Mouse (Mus musculus) lung, adult 2 months (tissue): ENCODE results near the gene Fut2. TPM values are rescaled to one million over a fixed set of nuclear protein-coding genes. Genes with fewer than 3 reads are reported as not detected.

ENCODE experiments used
- DNase-seq: peaks from one replicate; pipeline ENCODE4 v3.0.0; 2022
- H3K4me1 ChIP-seq: fragments of 200-500 bp; 2 replicates; pipeline ENCODE4 v1.6.1; 2011; ENCODE audit warnings: low read length; ENCODE audit not compliant: control insufficient read depth, insufficient read depth
- H3K4me3 ChIP-seq: fragments of 200-500 bp; replicated peaks from 2 replicates; pipeline ENCODE3; 2011; ENCODE audit warnings: low read depth, mild to moderate bottlenecking, control low read depth, low read length; ENCODE audit errors: extremely low read depth
- CTCF ChIP-seq: fragments of 200-500 bp; IDR thresholded peaks from 2 replicates; pipeline ENCODE4 v1.5.1; 2011; ENCODE audit warnings: mild to moderate bottlenecking, low read length, control low read depth; ENCODE audit not compliant: insufficient read depth
- POLR2A ChIP-seq: fragments of 200-500 bp; IDR thresholded peaks from 2 replicates; pipeline ENCODE4 v1.6.1; 2011; ENCODE audit warnings: low read depth, mild to moderate bottlenecking, control low read depth, low read length, borderline replicate concordance; ENCODE audit errors: extremely low read depth
- WGBS: fragments of 180-500 bp; shearing (Covaris S2); methylation state at CpG from one replicate; pipeline ENCODE4 v1.1.7; 2018; 5-methylcytosine and 5-hydroxymethylcytosine counted together
- polyA plus RNA-seq: library from polyadenylated mRNA; depleted of rRNA; stranded (reverse); fragments of >200 nt; gene quantifications from 2 replicates; pipeline ENCODE4 v1.2.3, GENCODE M21; 2012

Gene Fut2
- polyA plus RNA-seq, 1 experiment, result 4.1 TPM

DNA sequence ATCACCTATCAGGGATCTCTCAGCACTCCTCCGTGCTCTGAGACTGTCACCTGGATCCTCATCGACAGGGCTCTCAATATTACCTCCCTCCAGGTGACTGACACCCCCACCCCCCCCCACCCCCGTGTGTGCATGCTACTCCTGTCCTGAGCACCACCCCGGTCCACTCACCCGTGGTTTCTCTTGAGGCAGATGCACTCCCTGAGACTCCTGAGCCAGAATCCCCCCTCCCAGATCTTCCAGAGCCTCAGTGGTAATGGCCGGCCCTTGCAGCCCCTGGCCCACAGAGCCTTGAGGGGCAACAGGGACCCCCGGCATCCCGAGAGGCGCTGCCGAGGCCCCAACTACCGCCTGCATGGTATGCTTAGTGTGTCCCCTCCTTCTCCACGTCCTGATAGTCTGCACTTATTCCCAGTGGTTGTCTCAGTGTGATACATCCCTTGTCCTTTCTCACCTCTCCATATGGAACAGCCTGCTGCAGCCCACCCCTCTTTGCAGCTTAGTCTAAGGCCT is 37.4 kb upstream of the Fut2 start:
- Histone ChIP-seq H3K4me1 (peaks cover 11% of the 10 kb centered on the region), H3K4me3 (peak overlapping the region; percentile 74)
- 43% methylated on average over 12 of the region's 12 CpGs for WGBS
- DNase-seq, result no peak
- TF ChIP-seq CTCF, result no peak

DNA sequence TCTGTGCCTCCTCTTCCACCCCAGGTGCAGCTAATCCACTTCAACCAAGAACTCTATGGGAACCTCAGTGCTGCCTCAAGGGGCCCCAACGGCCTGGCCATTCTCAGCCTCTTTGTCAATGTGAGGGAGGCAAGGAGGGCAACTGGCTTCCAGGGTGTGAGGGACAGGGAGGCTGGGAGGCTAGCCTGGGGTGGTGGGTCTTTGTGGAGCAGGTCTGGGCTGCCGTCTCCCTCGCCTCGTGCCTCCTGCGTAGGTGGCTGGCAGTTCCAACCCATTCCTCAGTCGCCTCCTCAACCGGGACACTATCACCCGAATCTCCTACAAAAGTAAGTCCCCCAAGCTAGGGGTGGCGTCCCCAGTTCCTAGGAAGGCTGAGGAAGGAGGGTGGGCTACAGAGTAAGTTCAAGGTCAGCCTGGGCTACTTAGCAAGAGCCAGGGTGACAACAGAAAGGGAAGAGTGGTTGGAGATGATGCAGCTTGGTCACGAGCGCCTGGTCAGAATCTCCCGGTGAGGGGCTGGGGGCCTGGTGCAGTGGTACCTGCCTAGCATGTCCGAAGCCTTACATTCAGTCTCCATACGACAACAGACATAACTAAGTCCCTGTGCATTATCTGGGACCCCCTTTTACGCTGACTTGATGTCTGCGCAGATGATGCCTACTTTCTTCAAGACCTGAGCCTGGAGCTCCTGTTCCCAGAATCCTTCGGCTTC is 36.8 kb upstream of the Fut2 start:
- Histone ChIP-seq H3K4me3 (no peak overlapping the region), H3K4me1 (peaks cover 5% of the 10 kb centered on the region)
- DNase-seq, result no peak
- 85% methylated on average over 17 of the region's 17 CpGs for WGBS
- TF ChIP-seq POLR2A, result no peak
- no peak for TF ChIP-seq CTCF

DNA sequence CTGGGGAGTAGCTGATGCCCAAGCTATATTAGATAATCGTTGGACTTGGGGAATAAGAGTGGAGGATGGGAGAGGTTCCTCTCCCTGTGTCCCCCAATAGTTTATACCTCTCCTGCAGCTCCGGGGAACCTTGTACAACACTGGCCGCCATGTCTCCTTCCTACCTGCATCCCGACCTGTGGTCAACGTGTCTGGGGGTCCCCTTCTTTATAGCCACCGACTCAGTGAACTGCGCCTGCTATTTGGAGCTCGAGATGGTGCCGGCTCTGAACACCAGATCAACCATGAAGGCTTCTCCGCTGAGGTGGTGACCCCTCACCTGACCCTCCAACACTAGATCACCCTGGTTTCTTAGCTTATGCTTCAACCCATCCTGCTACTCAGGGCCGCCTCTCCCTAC is 36.1 kb upstream of the Fut2 start:
- WGBS, result 89% methylated on average over 11 of the region's 11 CpGs
- no peak for TF ChIP-seq POLR2A
- no peak for TF ChIP-seq CTCF
- no peak for DNase-seq
- peaks cover 3% of the 10 kb centered on the region; the same call in 1 of the 2 replicates for H3K4me1 ChIP-seq
- H3K4me3 ChIP-seq, result no peak overlapping the region

DNA sequence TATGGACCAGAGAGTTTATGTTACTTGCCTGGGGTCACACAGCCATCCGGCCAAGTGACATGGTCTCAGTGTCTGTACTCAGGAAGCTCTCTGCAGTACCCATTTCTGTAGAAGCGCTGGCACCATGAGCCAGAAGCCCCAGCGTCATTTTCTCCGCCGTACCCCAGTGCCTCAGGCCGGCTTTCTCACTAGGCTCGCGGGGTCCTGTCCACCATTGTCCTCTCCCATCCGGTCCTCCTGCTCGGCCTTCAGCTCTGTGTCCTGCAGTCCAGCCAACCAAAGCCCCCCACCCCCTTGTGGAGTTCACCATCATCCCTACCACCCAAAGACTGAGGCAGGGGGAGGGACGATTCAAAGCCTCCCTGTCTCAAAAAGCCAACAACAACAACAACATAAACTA is 35.4 kb upstream of the Fut2 start:
- DNase-seq, result no peak
- Histone ChIP-seq H3K4me3 (no peak overlapping the region), H3K4me1 (no peaks in the 10 kb centered on the region; the same call in 1 of the 2 replicates)
- TF ChIP-seq CTCF, result no peak
- no peak for TF ChIP-seq POLR2A
- WGBS, result 87% methylated on average over 11 of the region's 11 CpGs

DNA sequence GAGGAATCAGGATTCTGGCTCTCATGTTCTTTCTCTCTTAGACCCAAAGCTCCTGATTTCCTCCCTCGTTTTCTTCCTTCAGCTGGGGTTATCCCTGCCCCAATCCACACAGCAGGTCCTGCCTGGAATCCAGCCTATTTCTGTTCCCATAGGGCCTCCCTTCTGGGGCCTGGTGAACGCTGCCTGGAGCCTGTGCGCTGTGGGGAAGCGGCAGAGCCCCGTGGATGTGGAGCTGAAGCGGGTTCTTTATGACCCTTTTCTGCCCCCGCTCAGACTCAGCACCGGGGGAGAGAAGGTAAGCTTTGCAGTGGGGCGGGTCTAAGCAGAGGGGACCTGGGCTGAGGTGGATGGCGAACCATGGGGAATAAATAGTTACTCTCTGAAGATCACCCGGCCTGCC is 34.9 kb upstream of the Fut2 start:
- TF ChIP-seq CTCF (no peak), POLR2A (no peak)
- 34% methylated on average over 11 of the region's 11 CpGs for WGBS
- Histone ChIP-seq H3K4me1 (no peaks in the 10 kb centered on the region; the same call in 1 of the 2 replicates), H3K4me3 (no peak overlapping the region)
- no peak for DNase-seq

DNA sequence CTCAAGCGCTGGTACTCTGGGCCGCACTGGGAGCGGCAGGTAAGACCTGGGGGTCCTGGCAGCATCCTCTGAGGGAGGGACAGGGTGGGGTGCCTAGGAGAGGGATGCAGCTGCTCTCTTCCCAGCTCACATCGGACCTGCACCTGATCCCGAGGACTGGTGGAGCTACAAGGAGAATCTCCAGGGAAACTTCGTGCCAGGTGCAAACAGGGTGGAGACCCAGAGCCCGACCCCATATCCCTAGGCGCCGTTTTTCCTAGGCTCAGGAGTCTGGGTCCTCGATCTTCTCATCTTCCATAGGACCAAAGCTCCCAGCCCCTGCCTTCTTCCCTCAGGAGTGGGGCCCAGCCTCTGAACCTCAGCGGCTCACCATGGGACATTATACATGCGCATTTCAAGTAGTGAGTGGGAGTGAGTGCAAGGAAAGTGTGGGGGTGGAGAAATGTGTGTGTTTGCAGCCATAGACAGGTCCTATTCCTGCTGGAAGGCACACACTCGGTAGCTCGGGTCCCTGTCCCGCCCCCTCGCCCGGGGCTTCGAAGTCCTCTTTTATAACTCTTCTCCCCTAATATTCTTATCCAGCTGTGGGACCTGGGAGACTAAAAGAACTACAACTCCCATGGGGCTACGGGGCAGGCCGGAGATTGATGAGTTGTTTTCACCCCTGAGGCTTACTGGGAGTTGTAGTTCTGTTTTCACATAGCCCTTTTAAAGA is 34.3 kb upstream of the Fut2 start:
- peak; percentile 65 for DNase-seq
- TF ChIP-seq POLR2A (no peak), CTCF (no peak)
- H3K4me3 ChIP-seq, result no peak overlapping the region

DNA sequence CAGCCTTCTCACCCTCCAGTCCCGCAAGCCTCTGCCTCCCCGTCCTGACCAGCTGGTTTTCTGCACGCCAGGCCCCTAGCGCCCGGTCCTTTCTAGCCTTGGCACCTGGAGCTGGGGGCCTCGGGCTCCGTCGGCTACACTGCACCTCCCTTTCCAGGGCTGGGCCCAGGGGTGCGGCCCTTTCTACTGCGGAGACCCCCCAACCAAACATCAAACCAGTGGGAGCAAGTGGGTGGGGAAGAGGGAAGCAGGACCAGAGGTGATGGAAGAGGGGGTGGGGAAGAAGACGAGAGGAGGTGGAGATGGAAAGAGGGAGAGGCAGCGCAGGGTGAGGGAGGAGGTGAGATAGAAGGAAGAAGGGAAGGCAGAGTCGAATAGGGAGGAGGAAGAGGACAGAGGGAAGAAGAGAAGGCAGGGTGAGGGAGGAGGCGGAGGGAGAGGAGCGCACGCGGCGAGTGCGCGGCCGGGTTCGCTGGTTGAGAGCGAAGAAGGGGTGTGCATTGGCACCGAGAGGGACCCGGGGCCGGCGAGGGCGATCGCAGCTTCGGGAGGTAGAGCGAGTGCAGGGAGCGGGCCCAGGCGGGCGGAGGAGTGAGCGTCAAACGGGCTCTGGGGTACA is 33.4 kb upstream of the Fut2 start, which contains the start of gene Car11:
Gene Car11 (plus strand): TSS at position 321 of the 619 bp plus-strand sequence.
- no peak for TF ChIP-seq CTCF
- no peak for TF ChIP-seq POLR2A
- no peak for DNase-seq
- Histone ChIP-seq H3K4me3 (peak within 1 kb of the TSS; percentile 7), H3K4me1 (no peaks in the 10 kb centered on the region; the same call in 1 of the 2 replicates)
- WGBS, result 6% methylated on average over 36 of the region's 36 CpGs

More for the DNA sequence above, 34.3 kb upstream of the Fut2 start:
- WGBS, result 2% methylated on average over 20 of the region's 20 CpGs
- no peaks in the 10 kb centered on the region; the same call in 1 of the 2 replicates for H3K4me1 ChIP-seq

DNA sequence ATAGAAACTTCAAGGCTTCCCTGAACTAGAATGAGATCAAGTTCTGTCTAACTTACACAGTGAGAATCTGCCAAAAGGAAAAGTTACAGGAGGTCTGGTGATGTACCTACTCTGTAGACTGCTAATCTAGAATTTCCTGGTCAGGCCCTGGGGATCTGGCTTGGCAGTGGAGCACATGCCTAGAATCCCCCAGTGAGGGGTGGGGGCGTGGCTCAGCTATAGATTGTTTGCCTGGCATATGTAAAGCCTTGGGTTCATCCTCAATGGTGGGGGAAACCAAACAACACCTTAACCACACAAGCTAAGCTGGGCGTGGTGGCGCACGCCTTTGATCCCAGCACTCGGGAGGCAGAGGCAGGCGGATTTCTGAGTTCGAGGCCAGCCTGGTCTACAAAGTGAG is 31.7 kb upstream of the Fut2 start:
- no peak for DNase-seq
- no peaks in the 10 kb centered on the region; the same call in 1 of the 2 replicates for H3K4me1 ChIP-seq
- H3K4me3 ChIP-seq, result no peak overlapping the region
- TF ChIP-seq CTCF, result no peak
- TF ChIP-seq POLR2A, result no peak
- WGBS, result 87% methylated on average over 7 of the region's 7 CpGs

DNA sequence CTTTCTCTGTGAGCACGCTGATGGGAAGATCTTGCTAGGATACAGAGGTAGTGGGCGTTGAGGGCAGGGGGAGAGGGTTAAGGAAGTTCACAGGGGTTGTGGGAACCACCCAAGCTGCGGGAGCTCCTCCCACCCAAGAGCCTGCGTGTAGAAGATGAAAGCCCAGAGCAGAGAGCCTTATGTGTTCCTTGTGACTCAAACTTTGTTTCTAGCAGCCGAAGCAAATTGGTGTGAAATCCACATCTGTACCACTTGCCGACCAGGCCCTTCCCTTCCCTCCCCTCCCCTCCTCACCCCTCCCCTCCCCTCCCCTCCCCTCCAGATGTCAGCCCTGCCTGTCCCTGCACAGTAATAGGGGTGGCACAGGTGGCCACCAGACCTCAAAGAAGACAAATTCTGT is 28.9 kb upstream of the Fut2 start:
- no peak for DNase-seq
- Histone ChIP-seq H3K4me3 (no peak overlapping the region), H3K4me1 (no peaks in the 10 kb centered on the region; the same call in 1 of the 2 replicates)
- WGBS, result 26% methylated on average over 6 of the region's 6 CpGs
- TF ChIP-seq CTCF (no peak), POLR2A (no peak)
